Mouse (Mus musculus) erythroblast, embryonic 14.5 days (primary cell): ENCODE data around the gene Slc13a5.

Experiments used
- GATA1 ChIP-seq: IDR thresholded peaks from 2 replicates; pipeline ENCODE4 v1.6.1; 2012; ENCODE audit warnings: low read length, inconsistent platforms, mixed read lengths
- TAL1 ChIP-seq: IDR thresholded peaks from 3 replicates; pipeline ENCODE4 v1.6.1; 2012; ENCODE audit warnings: low read length, inconsistent platforms, mixed read lengths

- TF ChIP-seq TAL1 (no peak), GATA1 (no peak)
Observed at GRCm38 (mm10) chr11:72240062-72240860, 26.8 kb downstream of the Slc13a5 start.
